Mouse (Mus musculus) lung, postnatal 0 days (tissue): ENCODE results near the gene Rnf43.

Source experiments
- CTCF ChIP-seq: IDR thresholded peaks from 2 replicates; pipeline ENCODE4 v1.5.1; 2016; ENCODE audit warnings: antibody characterized with exemption, mild to moderate bottlenecking
- EP300 ChIP-seq: IDR thresholded peaks from 2 replicates; pipeline ENCODE4 v1.6.1; 2016; ENCODE audit warnings: antibody characterized with exemption, mild to moderate bottlenecking, control low read depth

GRCm38 (mm10) chr11:87682096-87682495 is 19.6 kb downstream of the Rnf43 start:
- TF ChIP-seq CTCF (no peak), EP300 (no peak)
